Mouse (Mus musculus): ENCODE measurements around the gene Kctd18. TPM values are rescaled to one million over a fixed set of nuclear protein-coding genes. Genes with fewer than 3 reads are reported as not detected.

Kctd18 gene
- polyA plus RNA-seq, 2 experiments from 2014 or later, result 21.3 to 23.5 TPM

Other genes starting within 250 kb of the Kctd18 start
- gene Spats2l, start 244.8 kb downstream of the Kctd18 start, polyA plus RNA-seq (2017; shearing (Covaris generic)), result 1 to 10 TPM in 1 of 2 experiments, under 1 TPM in 1; 0.83 to 1.3 TPM
- 1 to 10 TPM; 3.0 to 3.5 TPM for gene Sgo2a, start 23.0 kb downstream of the Kctd18 start, polyA plus RNA-seq (2017; shearing (Covaris generic))
- not detected for gene Aox1, start 11.0 kb upstream of the Kctd18 start, polyA plus RNA-seq (2017; shearing (Covaris generic))
- gene Aox3, start 94.2 kb upstream of the Kctd18 start, polyA plus RNA-seq (2017; shearing (Covaris generic)), result not detected
- gene Aox4, start 191.4 kb upstream of the Kctd18 start, polyA plus RNA-seq (2017; shearing (Covaris generic)), result not detected

Measured in activated CD4-positive, CD25-positive, alpha-beta regulatory T cell, adult 4 months (primary cell).